Mouse (Mus musculus): ENCODE measurements around the gene Plagl2. TPM values are rescaled to one million over a fixed set of nuclear protein-coding genes. Genes with fewer than 3 reads are reported as not detected.
"Not testable (repeated sequence)": the region's sequence is repeated elsewhere in the genome, so short reads cannot be mapped to it uniquely, and the experiment has no call there.

Plagl2 gene
- polyA plus RNA-seq, 1 experiment from 2014 or later, result 40.4 TPM

DNA sequence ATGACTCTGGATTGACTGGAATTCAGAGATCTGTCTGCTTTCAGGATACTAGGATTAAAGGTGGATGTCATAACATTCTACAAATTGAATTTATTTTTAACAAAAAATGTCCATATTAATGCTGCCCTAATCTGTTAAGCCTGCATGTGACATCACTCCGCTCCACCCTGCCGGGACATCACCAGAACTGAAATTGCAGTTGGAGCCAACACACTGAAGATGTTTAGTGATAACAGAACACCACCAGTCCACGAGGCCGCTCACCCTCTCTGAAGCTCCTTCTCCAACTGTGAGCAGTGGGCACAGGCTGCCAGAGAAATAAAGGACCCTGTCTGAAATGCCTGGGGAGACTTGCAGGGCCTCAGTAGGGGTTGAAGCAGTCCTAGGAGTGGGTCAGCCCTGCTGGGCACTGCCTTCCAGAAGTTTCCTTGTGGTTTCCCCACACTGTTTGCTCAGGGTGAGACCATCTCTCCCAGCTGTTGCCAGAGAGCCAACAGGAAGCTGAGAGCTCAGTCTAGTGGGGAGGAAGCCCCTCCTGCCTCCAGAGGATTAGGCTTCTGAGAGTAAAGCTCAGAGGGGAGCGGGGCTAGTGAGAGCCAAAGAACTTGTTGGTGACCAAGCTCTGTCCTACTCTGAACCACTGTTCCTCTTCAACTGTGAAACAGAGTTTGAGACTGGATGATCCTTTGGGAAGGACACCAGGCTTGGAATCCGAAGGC is 33.1 kb upstream of the Plagl2 start:
- H3K4me2 ChIP-seq (ENCODE audit: low read depth, low read length, severe bottlenecking); H3K27ac ChIP-seq (ENCODE audit: low read depth, low read length); H3K9me3 ChIP-seq (ENCODE audit: control insufficient read depth, low read length); H3K4me1 ChIP-seq (replicated peaks; ENCODE audit: control insufficient read depth, insufficient read depth, low read length); DNase-seq (ENCODE audit: low spot score); H3K36me3 ChIP-seq (ENCODE audit: control insufficient read depth, insufficient read depth, low read length); H3K4me3 ChIP-seq (ENCODE audit: low read depth, low read length); H3K9ac ChIP-seq (ENCODE audit: low read length); ATAC-seq (replicated peaks; ENCODE audit: low FRiP score); H3K27me3 ChIP-seq (ENCODE audit: control insufficient read depth, insufficient read depth, low read length): not testable (repeated sequence)
- WGBS, result 70% methylated on average over 6 of the region's 6 CpGs

DNA sequence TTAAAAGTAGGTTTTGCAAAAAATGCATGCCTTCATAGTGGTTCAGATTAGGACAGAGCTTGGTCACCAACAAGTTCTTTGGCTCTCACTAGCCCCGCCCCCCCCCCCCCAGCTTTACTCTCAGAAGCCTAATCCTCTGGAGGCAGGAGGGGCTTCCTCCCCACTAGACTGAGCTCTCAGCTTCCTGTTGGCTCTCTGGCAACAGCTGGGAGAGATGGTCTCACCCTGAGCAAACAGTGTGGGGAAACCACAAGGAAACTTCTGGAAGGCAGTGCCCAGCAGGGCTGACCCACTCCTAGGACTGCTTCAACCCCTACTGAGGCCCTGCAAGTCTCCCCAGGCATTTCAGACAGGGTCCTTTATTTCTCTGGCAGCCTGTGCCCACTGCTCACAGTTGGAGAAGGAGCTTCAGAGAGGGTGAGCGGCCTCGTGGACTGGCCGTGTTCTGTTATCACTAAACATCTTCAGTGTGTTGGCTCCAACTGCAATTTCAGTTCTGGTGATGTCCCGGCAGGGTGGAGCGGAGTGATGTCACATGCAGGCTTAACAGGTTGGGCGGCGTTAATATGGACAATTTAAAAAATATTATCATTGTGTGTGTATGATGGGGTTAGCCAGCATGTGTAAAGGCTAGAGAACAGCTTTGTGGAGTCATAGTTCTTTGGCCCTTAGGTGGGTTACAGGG is 29.1 kb upstream of the Plagl2 start:
- H3K9ac ChIP-seq (ENCODE audit: low read length); H3K4me1 ChIP-seq (replicated peaks; ENCODE audit: control insufficient read depth, insufficient read depth, low read length); H3K27ac ChIP-seq (ENCODE audit: low read depth, low read length); H3K4me2 ChIP-seq (ENCODE audit: low read depth, low read length, severe bottlenecking); H3K9me3 ChIP-seq (ENCODE audit: control insufficient read depth, low read length); H3K36me3 ChIP-seq (ENCODE audit: control insufficient read depth, insufficient read depth, low read length); H3K27me3 ChIP-seq (ENCODE audit: control insufficient read depth, insufficient read depth, low read length); H3K4me3 ChIP-seq (ENCODE audit: low read depth, low read length): not testable (repeated sequence)
- 74% methylated on average over 8 of the region's 8 CpGs for WGBS
- ATAC-seq (replicated peaks; ENCODE audit: low FRiP score) (0 out of 2 replicates have a peak, but pooled peaks have one; percentile 24), DNase-seq (ENCODE audit: low spot score) (peak; percentile 38)

DNA sequence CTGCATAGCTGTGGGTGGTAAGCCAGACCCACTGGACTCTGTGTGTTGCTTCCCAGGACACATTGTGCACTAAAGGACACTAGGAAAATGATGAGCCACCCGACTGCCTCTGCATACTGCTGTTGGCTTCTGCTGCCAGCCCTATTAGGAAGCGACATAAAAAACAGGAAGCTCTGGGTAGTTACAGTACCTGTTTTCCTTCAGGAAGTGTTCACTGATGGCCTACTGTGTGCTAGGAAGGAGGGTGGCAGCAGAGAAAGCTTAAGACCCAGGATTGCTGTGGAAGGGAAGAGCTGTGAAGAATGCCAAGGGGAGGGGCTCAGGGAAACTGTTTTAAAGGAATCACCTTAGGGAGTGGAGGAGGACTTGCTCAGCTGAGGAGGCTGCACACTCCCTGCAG is 26.1 kb upstream of the Plagl2 start:
- no peaks in the 10 kb centered on the region; the same call in 1 of the 2 replicates for H3K36me3 ChIP-seq (ENCODE audit: control insufficient read depth, insufficient read depth, low read length)
- DNase-seq (ENCODE audit: low spot score), result no peak

DNA sequence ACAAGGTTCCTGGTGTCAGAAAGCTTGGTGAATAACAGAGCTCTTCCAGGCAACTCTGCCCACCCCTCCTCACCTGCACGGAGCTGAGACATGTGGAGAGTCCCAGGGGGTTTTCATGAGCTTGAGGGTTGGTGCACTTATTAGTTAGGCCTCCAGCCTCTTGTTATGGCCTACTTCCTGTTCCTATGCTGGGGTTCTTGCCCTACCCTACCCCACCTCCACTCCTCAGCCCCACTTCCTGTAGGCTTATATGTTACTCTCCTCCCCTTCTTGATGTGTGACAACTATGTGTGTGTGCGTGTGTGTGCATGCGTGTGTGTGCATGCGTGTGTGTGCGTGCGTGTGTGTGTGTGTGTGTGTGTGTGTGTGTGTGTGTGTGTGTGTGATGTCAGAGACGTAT is 21.8 kb upstream of the Plagl2 start:
- DNase-seq (ENCODE audit: low spot score), result no peak
- no peak overlapping the region for H3K27ac ChIP-seq (ENCODE audit: low read depth, low read length)
- peaks cover 5% of the 10 kb centered on the region for H3K36me3 ChIP-seq (ENCODE audit: control insufficient read depth, insufficient read depth, low read length)
- no peaks in the 10 kb centered on the region for H3K9me3 ChIP-seq (ENCODE audit: control insufficient read depth, low read length)
- H3K4me1 ChIP-seq (replicated peaks; ENCODE audit: control insufficient read depth, insufficient read depth, low read length), result no peaks in the 10 kb centered on the region
- H3K9ac ChIP-seq (ENCODE audit: low read length), result no peak overlapping the region
- no peaks in the 10 kb centered on the region for H3K27me3 ChIP-seq (ENCODE audit: control insufficient read depth, insufficient read depth, low read length)
- no peak overlapping the region for H3K4me2 ChIP-seq (ENCODE audit: low read depth, low read length, severe bottlenecking)
- 92% methylated on average over 7 of the region's 7 CpGs for WGBS
- no peak overlapping the region for H3K4me3 ChIP-seq (ENCODE audit: low read depth, low read length)
- ATAC-seq (replicated peaks; ENCODE audit: low FRiP score), result no peak

More for the DNA sequence above, 26.1 kb upstream of the Plagl2 start:
- no peak for ATAC-seq (replicated peaks; ENCODE audit: low FRiP score)
- Histone ChIP-seq H3K27me3 (ENCODE audit: control insufficient read depth, insufficient read depth, low read length) (no peaks in the 10 kb centered on the region), H3K9ac (ENCODE audit: low read length) (no peak overlapping the region), H3K4me1 (replicated peaks; ENCODE audit: control insufficient read depth, insufficient read depth, low read length) (no peaks in the 10 kb centered on the region), H3K4me3 (ENCODE audit: low read depth, low read length) (no peak overlapping the region), H3K4me2 (ENCODE audit: low read depth, low read length, severe bottlenecking) (no peak overlapping the region), H3K27ac (ENCODE audit: low read depth, low read length) (no peak overlapping the region), H3K9me3 (ENCODE audit: control insufficient read depth, low read length) (no peaks in the 10 kb centered on the region)
- 83% methylated on average over 2 of the region's 2 CpGs for WGBS

DNA sequence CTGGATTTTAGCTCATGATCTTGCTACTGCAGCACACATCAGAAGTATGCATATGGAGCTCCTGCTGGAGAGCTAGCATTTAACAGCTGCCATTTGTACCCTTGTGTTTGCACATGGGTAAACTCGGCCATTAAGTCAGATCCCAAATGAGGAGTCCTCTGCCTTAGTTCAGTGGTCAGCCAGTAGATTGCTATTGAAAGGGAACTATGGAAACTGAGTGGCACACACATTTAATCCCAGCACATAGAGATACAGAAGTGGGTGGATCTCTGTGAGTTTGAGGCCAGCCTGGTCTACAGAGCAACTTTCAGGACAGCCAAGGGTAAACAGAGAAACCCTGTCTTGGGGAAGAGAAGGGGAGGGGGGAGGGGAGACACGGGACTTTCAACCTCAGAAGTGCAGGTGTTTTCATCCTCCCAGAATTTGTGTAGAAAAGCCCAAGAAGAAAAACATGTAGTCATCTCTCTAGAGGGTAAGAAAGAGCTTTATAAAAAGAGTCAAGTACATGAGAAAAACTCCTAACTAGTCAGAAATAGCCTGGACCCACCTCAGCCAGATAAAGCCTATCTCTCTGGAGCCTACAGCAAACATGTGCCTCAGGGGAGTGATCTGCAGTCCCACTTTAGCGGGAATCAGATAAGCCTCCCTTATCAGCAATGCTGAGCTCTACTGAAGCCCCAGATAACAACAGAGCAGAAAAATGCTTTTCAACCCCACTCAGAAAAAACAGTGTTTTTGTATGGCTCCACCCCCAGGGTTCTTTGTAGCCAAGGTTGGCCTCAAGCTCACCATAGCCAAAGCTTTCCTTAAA is 18.8 kb upstream of the Plagl2 start:
- H3K27me3 ChIP-seq (ENCODE audit: control insufficient read depth, insufficient read depth, low read length), result no peaks in the 10 kb centered on the region
- DNase-seq (ENCODE audit: low spot score) (no peak), ATAC-seq (replicated peaks; ENCODE audit: low FRiP score) (no peak)

DNA sequence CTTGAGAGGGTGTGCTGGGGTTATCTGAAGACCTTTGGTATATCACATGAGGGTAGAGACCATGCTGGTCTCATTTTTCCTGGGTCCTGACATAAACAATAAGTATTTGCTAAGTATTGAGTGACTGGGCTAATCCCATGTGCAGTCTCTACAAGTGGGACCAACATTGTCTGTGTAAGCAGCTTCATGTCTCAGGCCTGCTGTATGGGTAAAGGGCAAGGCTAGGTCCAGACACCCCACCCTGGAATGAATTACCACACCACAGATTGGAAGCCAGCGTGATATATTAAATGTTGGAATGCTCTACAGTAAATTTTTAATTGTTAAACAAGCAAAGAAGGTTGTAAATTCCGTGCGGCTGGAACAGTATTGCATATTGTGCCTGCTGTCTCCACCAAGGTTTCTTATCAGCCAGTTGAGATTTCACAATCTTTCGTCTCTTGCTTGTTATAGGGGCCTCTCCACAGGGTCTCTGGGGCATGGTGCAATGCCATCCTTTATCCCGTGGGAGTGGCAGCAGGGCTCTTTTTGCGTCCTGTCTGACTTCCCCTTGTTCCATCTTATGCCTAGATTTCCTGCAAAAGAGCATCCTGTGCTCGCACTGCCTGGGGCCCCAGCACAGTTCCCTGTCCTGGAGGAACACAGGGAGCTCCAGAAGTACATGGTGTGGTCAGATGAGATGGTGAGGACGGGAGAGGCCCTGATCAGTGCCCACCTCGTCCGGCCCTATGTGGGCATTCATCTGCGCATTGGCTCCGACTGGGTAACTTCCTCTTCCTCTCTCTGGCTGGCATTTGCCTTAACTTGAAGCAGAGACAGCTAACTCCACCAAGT is 18.0 kb upstream of the Plagl2 start:
- DNase-seq (ENCODE audit: low spot score) (no peak), ATAC-seq (replicated peaks; ENCODE audit: low FRiP score) (no peak)
- Histone ChIP-seq H3K36me3 (ENCODE audit: control insufficient read depth, insufficient read depth, low read length) (peaks cover 5% of the 10 kb centered on the region), H3K9ac (ENCODE audit: low read length) (no peak overlapping the region), H3K4me1 (replicated peaks; ENCODE audit: control insufficient read depth, insufficient read depth, low read length) (no peaks in the 10 kb centered on the region), H3K4me2 (ENCODE audit: low read depth, low read length, severe bottlenecking) (no peak overlapping the region), H3K9me3 (ENCODE audit: control insufficient read depth, low read length) (no peaks in the 10 kb centered on the region), H3K27ac (ENCODE audit: low read depth, low read length) (no peak overlapping the region), H3K4me3 (ENCODE audit: low read depth, low read length) (no peak overlapping the region), H3K27me3 (ENCODE audit: control insufficient read depth, insufficient read depth, low read length) (no peaks in the 10 kb centered on the region)
- 89% methylated on average over 12 of the region's 12 CpGs for WGBS

More for the DNA sequence above, 18.8 kb upstream of the Plagl2 start:
- H3K27ac ChIP-seq (ENCODE audit: low read depth, low read length), result no peak overlapping the region
- no peaks in the 10 kb centered on the region for H3K9me3 ChIP-seq (ENCODE audit: control insufficient read depth, low read length)
- no peak overlapping the region for H3K9ac ChIP-seq (ENCODE audit: low read length)
- no peaks in the 10 kb centered on the region for H3K4me1 ChIP-seq (replicated peaks; ENCODE audit: control insufficient read depth, insufficient read depth, low read length)
- H3K4me2 ChIP-seq (ENCODE audit: low read depth, low read length, severe bottlenecking), result no peak overlapping the region
- H3K4me3 ChIP-seq (ENCODE audit: low read depth, low read length), result no peak overlapping the region
- peaks cover 5% of the 10 kb centered on the region for H3K36me3 ChIP-seq (ENCODE audit: control insufficient read depth, insufficient read depth, low read length)
- 66% methylated on average over 3 of the region's 3 CpGs for WGBS

DNA sequence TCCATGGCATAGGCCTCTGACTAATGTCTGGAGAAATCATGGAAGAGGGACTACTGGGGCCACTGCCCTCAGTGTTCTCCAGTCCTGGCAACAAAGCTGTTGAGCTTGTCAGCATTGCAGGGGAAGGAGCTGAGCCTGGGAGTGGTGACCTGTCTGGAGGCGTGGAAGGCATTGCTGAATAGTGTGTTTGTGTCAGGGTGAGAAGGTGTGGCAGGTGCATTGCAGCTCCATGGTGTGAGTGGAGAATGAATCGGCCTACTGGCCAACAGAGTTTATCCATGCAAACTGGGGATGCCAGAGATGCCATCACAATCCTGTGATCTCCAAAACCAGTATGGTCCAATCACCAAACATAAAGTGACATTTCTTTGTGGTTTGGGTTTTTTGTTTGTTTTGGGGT is 15.4 kb upstream of the Plagl2 start:
- Histone ChIP-seq H3K27ac (ENCODE audit: low read depth, low read length) (no peak overlapping the region), H3K27me3 (ENCODE audit: control insufficient read depth, insufficient read depth, low read length) (no peaks in the 10 kb centered on the region), H3K9ac (ENCODE audit: low read length) (no peak overlapping the region), H3K9me3 (ENCODE audit: control insufficient read depth, low read length) (no peaks in the 10 kb centered on the region), H3K4me2 (ENCODE audit: low read depth, low read length, severe bottlenecking) (no peak overlapping the region), H3K4me1 (replicated peaks; ENCODE audit: control insufficient read depth, insufficient read depth, low read length) (no peaks in the 10 kb centered on the region), H3K4me3 (ENCODE audit: low read depth, low read length) (no peak overlapping the region), H3K36me3 (ENCODE audit: control insufficient read depth, insufficient read depth, low read length) (peaks cover 5% of the 10 kb centered on the region)
- ATAC-seq (replicated peaks; ENCODE audit: low FRiP score) (no peak), DNase-seq (ENCODE audit: low spot score) (no peak)
- WGBS, result 92% methylated on average over 2 of the region's 2 CpGs

DNA sequence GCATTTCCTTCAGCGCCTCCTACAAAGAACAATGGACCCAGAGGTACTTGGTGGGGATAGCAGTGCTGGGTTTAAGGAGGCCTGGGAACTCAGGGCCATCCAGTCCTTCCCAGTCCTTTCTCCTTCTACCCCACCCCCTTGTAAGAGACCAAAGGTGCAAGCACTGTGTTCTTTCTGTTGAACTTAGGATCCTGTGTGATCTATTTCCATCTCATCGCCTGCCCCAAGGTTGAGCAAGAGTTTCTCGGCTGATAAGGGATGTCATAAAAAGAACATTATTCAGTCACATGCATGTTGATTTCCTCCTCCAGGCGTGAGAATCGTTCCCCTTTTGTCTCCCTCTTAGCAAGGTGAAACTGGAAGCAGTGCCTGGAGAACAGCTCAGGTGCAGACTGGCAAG is 8.5 kb upstream of the Plagl2 start:
- no peak for ATAC-seq (replicated peaks; ENCODE audit: low FRiP score)
- no peaks in the 10 kb centered on the region; the same call in 1 of the 2 replicates for H3K36me3 ChIP-seq (ENCODE audit: control insufficient read depth, insufficient read depth, low read length)

More for the DNA sequence above, 8.5 kb upstream of the Plagl2 start:
- H3K4me2 ChIP-seq (ENCODE audit: low read depth, low read length, severe bottlenecking), result no peak overlapping the region
- DNase-seq (ENCODE audit: low spot score), result no peak
- WGBS, result 99% methylated on average over 5 of the region's 5 CpGs
- no peaks in the 10 kb centered on the region for H3K27me3 ChIP-seq (ENCODE audit: control insufficient read depth, insufficient read depth, low read length)
- H3K27ac ChIP-seq (ENCODE audit: low read depth, low read length), result no peak overlapping the region
- no peaks in the 10 kb centered on the region for H3K9me3 ChIP-seq (ENCODE audit: control insufficient read depth, low read length)
- no peak overlapping the region for H3K4me3 ChIP-seq (ENCODE audit: low read depth, low read length)
- no peaks in the 10 kb centered on the region for H3K4me1 ChIP-seq (replicated peaks; ENCODE audit: control insufficient read depth, insufficient read depth, low read length)
- H3K9ac ChIP-seq (ENCODE audit: low read length), result no peak overlapping the region

Measured in forebrain, embryonic 11.5 days (tissue).